Mouse (Mus musculus) cerebellum, adult 2 months (tissue): ENCODE results near the gene Pacrg. TPM values are rescaled to one million over a fixed set of nuclear protein-coding genes. Genes with fewer than 3 reads are reported as not detected.

Experiments
- DNase-seq, 2 experiments: peaks; one replicate each; pipeline ENCODE4 v3.0.0; 2021
- H3K27ac ChIP-seq: fragments of 200-500 bp; 2 replicates; pipeline ENCODE4 v1.5.1; 2012; ENCODE audit warnings: low read length, control low read depth, inconsistent platforms; ENCODE audit not compliant: insufficient read depth
- H3K27me3 ChIP-seq: fragments of 200-500 bp; 2 replicates; pipeline ENCODE4 v1.6.1; 2012; ENCODE audit warnings: inconsistent platforms, mild to moderate bottlenecking, low read length, moderate library complexity; ENCODE audit not compliant: control insufficient read depth, insufficient read depth
- H3K4me1 ChIP-seq: fragments of 200-500 bp; 2 replicates; pipeline ENCODE4 v1.6.1; 2011; ENCODE audit warnings: low read length; ENCODE audit not compliant: control insufficient read depth, insufficient read depth
- H3K4me3 ChIP-seq: fragments of 200-500 bp; replicated peaks from 2 replicates; pipeline ENCODE3; 2011; ENCODE audit warnings: mild to moderate bottlenecking, low read depth, low read length, control low read depth; ENCODE audit not compliant: insufficient read depth
- CTCF ChIP-seq: fragments of 200-500 bp; IDR thresholded peaks from 2 replicates; pipeline ENCODE4 v1.5.1; 2011; ENCODE audit warnings: low read depth, mild to moderate bottlenecking, control low read depth, low read length, moderate library complexity, borderline replicate concordance; ENCODE audit not compliant: insufficient read depth
- POLR2A ChIP-seq: fragments of 200-500 bp; IDR thresholded peaks from 2 replicates; pipeline ENCODE4 v1.6.1; 2011; ENCODE audit warnings: low read length, control low read depth, borderline replicate concordance; ENCODE audit not compliant: insufficient read depth
- WGBS: fragments of 180-500 bp; shearing (Covaris S2); methylation state at CpG from one replicate; pipeline ENCODE4 v1.1.7; 2018; 5-methylcytosine and 5-hydroxymethylcytosine counted together
- polyA plus RNA-seq: library from polyadenylated mRNA; depleted of rRNA; stranded (reverse); fragments of >200 nt; gene quantifications from 2 replicates; pipeline ENCODE4 v1.2.3, GENCODE M21; 2012

Gene Pacrg
- polyA plus RNA-seq, 1 experiment: 17.4 TPM

DNA sequence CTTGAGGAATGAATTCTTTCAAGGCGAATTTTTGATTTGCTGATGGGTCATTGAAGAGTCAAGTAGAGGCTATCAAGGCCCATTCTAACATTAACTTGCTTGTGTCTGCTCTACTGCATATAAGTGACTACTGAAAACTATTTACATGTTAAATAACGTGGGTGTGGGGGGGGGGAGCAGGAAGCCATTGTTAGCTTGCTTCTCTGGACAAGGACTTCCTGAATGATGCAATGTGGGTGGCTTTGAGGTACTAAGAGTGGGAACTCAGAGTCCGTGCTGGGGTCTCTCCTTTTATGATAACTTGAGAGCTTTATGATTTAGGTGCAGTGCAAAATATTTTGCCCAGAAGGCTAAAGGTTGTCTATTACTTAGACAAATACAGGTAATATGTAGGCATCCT lies 67.9 kb downstream of the Pacrg start:
- TF ChIP-seq POLR2A (no peak), CTCF (no peak)
- WGBS: 78% methylated on average over 3 of the region's 3 CpGs

GRCm38 (mm10) chr17:10769873-10770272 lies 70.2 kb downstream of the Pacrg start:
- Histone ChIP-seq H3K27me3 (no peaks in the 10 kb centered on the region), H3K27ac (peak overlapping the region; percentile 68), H3K4me1 (no peaks in the 10 kb centered on the region; the same call in none of the 2 replicates), H3K4me3 (no peak overlapping the region)
- DNase-seq: peak; percentile 26 to 56
- TF ChIP-seq POLR2A (no peak), CTCF (no peak)
- WGBS: 22% methylated on average over 6 of the region's 6 CpGs

More for the DNA sequence above, 67.9 kb downstream of the Pacrg start:
- Histone ChIP-seq H3K27me3 (no peaks in the 10 kb centered on the region), H3K27ac (no peak overlapping the region), H3K4me3 (no peak overlapping the region), H3K4me1 (no peaks in the 10 kb centered on the region; the same call in none of the 2 replicates)
- no peak for DNase-seq

GRCm38 (mm10) chr17:10766735-10767406 lies 73.2 kb downstream of the Pacrg start:
- H3K4me3 ChIP-seq: no peak overlapping the region
- no peaks in the 10 kb centered on the region; the same call in none of the 2 replicates for H3K4me1 ChIP-seq
- TF ChIP-seq POLR2A: no peak
- no peak for TF ChIP-seq CTCF
- WGBS: 88% methylated on average over 10 of the region's 10 CpGs
- H3K27ac ChIP-seq: no peak overlapping the region
- no peaks in the 10 kb centered on the region for H3K27me3 ChIP-seq
- no peak for DNase-seq

- no peak for DNase-seq
- WGBS: 97% methylated on average over 1 of the region's 1 CpGs
- TF ChIP-seq CTCF (no peak), POLR2A (no peak)
These were observed 75.8 kb downstream of the Pacrg start for GRCm38 (mm10) chr17:10764343-10764742.

DNA sequence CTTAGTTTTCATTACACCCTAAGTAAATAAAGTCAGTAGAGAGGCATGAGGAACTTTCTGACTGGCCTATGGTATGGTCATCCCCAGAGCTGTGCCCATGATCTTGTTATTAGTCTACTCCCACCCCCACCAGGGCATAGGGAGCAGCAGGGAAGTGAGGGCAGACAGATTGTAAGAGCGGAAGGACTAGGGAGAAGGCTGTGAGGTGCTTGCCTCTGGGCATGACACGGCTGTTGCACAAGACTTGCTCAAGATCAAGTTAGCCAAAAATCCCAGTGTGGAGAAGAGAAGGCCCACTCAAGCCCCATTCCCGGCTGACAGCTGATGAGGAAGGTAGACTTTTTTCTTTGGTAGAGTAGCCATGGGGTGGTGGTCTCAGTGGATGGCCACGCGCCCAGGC lies 82.7 kb downstream of the Pacrg start:
- DNase-seq: no peak
- H3K27ac ChIP-seq: no peak overlapping the region
- no peaks in the 10 kb centered on the region for H3K27me3 ChIP-seq
- no peak for TF ChIP-seq POLR2A
- no peak for TF ChIP-seq CTCF
- H3K4me1 ChIP-seq: no peaks in the 10 kb centered on the region
- H3K4me3 ChIP-seq: no peak overlapping the region
- 95% methylated on average over 5 of the region's 5 CpGs for WGBS

More at GRCm38 (mm10) chr17:10764343-10764742, 75.8 kb downstream of the Pacrg start:
- no peak overlapping the region for H3K4me3 ChIP-seq
- H3K4me1 ChIP-seq: no peaks in the 10 kb centered on the region
- H3K27ac ChIP-seq: no peak overlapping the region
- no peaks in the 10 kb centered on the region for H3K27me3 ChIP-seq

GRCm38 (mm10) chr17:10744709-10745461 lies 95.2 kb downstream of the Pacrg start:
- Histone ChIP-seq H3K4me1 (no peaks in the 10 kb centered on the region), H3K4me3 (no peak overlapping the region), H3K27ac (no peak overlapping the region), H3K27me3 (no peaks in the 10 kb centered on the region)
- DNase-seq: peak; percentile 38 to 64
- TF ChIP-seq CTCF (peak; percentile 61), POLR2A (no peak)
- 44% methylated on average over 4 of the region's 4 CpGs for WGBS

DNA sequence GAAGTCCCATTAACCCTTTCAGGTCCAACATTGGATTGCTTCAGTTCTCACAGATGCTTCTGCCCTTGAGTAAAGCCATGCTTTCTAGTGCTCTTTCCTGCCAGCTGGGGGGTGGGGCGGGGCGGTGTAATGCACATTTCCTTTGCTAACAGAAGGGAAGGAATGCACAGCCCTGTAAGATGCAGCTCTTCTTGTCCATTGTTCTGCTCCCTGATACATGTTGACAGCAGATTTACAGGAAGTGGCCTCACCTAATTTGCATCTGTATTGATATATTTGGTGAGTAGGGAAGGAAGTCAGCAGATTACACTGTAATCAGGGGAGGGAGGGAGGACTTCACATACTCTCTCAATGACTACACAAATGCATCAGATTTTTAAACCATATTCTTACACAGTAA lies 100.0 kb downstream of the Pacrg start:
- DNase-seq: no peak
- no peak overlapping the region for H3K4me3 ChIP-seq
- 86% methylated on average over 2 of the region's 2 CpGs for WGBS
- H3K4me1 ChIP-seq: no peaks in the 10 kb centered on the region
- no peak overlapping the region for H3K27ac ChIP-seq
- H3K27me3 ChIP-seq: no peaks in the 10 kb centered on the region
- TF ChIP-seq CTCF (no peak), POLR2A (no peak)

- TF ChIP-seq POLR2A (no peak), CTCF (no peak)
These were observed 102.1 kb downstream of the Pacrg start for GRCm38 (mm10) chr17:10737966-10738365.

More at GRCm38 (mm10) chr17:10737966-10738365, 102.1 kb downstream of the Pacrg start:
- Histone ChIP-seq H3K4me1 (no peaks in the 10 kb centered on the region), H3K27ac (no peak overlapping the region), H3K27me3 (no peaks in the 10 kb centered on the region), H3K4me3 (no peak overlapping the region)
- DNase-seq: no peak
